Mouse (Mus musculus) thymus, postnatal 36 days (tissue): ENCODE measurements around the gene Gm47996.
A peak's percentile ranks its signal among the peaks of the same experiment; 100 is the strongest.

ENCODE experiments used
- DNase-seq, 2 experiments: peaks; one replicate each; pipeline ENCODE4 v3.0.0; 2022; ENCODE audit warnings: mixed read lengths in 2 of 2

Gm47996 gene

GRCm38 (mm10) chr1:151250529-151251193 lies 40.7 kb downstream of the Gm47996 start:
- DNase-seq, result peak; percentile 34 to 58

DNA sequence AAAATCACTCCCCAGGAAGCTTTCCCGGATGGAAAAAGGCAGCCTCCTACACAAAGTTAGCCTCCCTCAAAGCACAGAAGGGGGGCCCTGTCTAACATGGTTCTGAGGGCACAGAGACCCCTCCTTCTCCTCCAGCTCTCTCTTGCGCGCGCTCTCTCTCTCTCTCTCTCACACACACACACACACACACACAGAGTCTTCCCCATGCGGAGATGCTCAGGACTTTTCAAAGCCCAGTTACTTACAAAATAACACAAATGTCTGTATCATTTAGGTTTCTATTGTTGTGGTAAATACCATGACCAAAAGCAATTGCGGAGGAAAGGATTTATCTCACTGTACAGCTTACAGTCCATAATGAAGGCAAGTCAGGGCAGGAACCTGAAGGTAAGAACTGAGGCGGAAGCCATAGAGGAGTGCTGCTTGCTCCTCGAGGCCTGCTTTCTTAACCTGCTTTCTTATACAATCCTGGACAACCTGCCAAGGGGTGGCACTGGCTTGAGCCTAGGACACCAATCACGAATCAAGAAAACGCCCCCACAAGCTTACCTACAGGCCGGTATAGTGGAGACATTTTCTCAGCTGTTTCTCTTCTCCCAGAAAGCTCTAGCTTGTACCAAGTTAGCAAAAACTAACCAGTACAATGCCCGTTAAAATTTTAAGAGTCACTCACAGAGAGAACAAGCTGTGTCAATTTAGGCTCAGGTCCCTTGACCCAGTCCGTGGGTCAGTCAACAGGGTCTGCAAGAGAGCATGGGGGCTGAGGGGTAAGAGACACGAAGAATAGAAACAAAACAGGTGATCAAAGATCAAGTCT lies 41.5 kb downstream of the Gm47996 start:
- DNase-seq, result peak in 1 of 2 experiments; percentile 19

- DNase-seq, result no peak
Measured at GRCm38 (mm10) chr1:151255422-151255821, 45.5 kb downstream of the Gm47996 start.

GRCm38 (mm10) chr1:151258090-151258954 lies 48.4 kb downstream of the Gm47996 start:
- no peak for DNase-seq

DNA sequence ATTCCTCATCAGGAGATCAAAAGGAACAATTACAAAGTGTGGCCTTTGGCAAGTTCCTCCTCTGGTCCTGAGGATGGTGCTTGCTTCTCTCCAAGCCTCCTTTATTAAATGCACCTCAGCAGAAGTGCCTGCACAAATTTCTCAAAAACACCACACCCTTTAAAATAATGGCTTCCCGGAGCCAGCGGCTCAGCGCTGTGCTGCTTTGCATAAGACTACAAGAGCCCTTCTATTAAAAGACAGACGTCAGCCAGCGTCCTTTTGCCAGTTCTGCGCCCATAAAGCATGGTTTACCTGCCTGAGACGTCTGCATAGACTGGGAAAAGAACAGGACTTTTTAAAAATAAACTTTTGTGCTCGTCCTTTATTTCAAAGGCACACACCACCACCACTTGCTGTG lies 49.1 kb downstream of the Gm47996 start:
- DNase-seq, result no peak
